Mouse (Mus musculus): ENCODE measurements around the gene Otop3. TPM values are rescaled to one million over a fixed set of nuclear protein-coding genes. Genes with fewer than 3 reads are reported as not detected.

Otop3 gene
- total and polyA plus RNA-seq, 2 experiments from 2014 or later: 1.8 to 3.7 TPM

GRCm38 (mm10) chr11:115308781-115309180 is 25.8 kb upstream of the Otop3 start:
- DNase-seq (ENCODE audit: low spot score): no peak
- Histone ChIP-seq H3K36me3 (ENCODE audit: insufficient read depth, low read length) (no peaks in the 10 kb centered on the region), H3K4me1 (ENCODE audit: insufficient read depth, low read length) (no peaks in the 10 kb centered on the region), H3K27me3 (ENCODE audit: insufficient read depth, low read length) (0 out of 2 replicates have a peak, but pooled peaks cover 4% of the 10 kb centered on the region), H3K4me3 (ENCODE audit: low read depth, low read length) (no peak overlapping the region), H3K9ac (replicated peaks; ENCODE audit: low read length, poor library complexity, severe bottlenecking) (no peak overlapping the region), H3K27ac (ENCODE audit: low read depth, low read length) (no peak overlapping the region), H3K4me2 (ENCODE audit: low read depth, low read length, poor library complexity, severe bottlenecking) (no peak overlapping the region), H3K9me3 (ENCODE audit: low read length) (no peaks in the 10 kb centered on the region)
- no peak for TF ChIP-seq CTCF (IDR thresholded peaks at IDR 0.05)
- ATAC-seq (ENCODE audit: low FRiP score): no peak
- WGBS: 74% methylated on average over 1 of the region's 1 CpGs

GRCm38 (mm10) chr11:115314249-115314648 is 20.3 kb upstream of the Otop3 start:
- TF ChIP-seq CTCF (IDR thresholded peaks at IDR 0.05): peak; percentile 44
- DNase-seq (ENCODE audit: low spot score) (peak; percentile 14), ATAC-seq (ENCODE audit: low FRiP score) (no peak)
- H3K36me3 ChIP-seq (ENCODE audit: insufficient read depth, low read length): no peaks in the 10 kb centered on the region
- H3K4me2 ChIP-seq (ENCODE audit: low read depth, low read length, poor library complexity, severe bottlenecking): no peak overlapping the region
- H3K4me3 ChIP-seq (ENCODE audit: low read depth, low read length): no peak overlapping the region
- no peak overlapping the region for H3K9ac ChIP-seq (replicated peaks; ENCODE audit: low read length, poor library complexity, severe bottlenecking)
- WGBS: 26% methylated on average over 2 of the region's 2 CpGs
- no peaks in the 10 kb centered on the region for H3K9me3 ChIP-seq (ENCODE audit: low read length)
- no peaks in the 10 kb centered on the region for H3K4me1 ChIP-seq (ENCODE audit: insufficient read depth, low read length)
- H3K27ac ChIP-seq (ENCODE audit: low read depth, low read length): no peak overlapping the region
- peaks cover 49% of the 10 kb centered on the region for H3K27me3 ChIP-seq (ENCODE audit: insufficient read depth, low read length)

GRCm38 (mm10) chr11:115317204-115317603 is 17.3 kb upstream of the Otop3 start:
- peaks cover 76% of the 10 kb centered on the region for H3K27me3 ChIP-seq (ENCODE audit: insufficient read depth, low read length)
- ATAC-seq (ENCODE audit: low FRiP score) (no peak), DNase-seq (ENCODE audit: low spot score) (no peak)
- no peaks in the 10 kb centered on the region for H3K9me3 ChIP-seq (ENCODE audit: low read length)
- H3K4me3 ChIP-seq (ENCODE audit: low read depth, low read length): no peak overlapping the region
- no peak overlapping the region for H3K4me2 ChIP-seq (ENCODE audit: low read depth, low read length, poor library complexity, severe bottlenecking)
- no peak for TF ChIP-seq CTCF (IDR thresholded peaks at IDR 0.05)
- no peak overlapping the region for H3K9ac ChIP-seq (replicated peaks; ENCODE audit: low read length, poor library complexity, severe bottlenecking)
- no peak overlapping the region for H3K27ac ChIP-seq (ENCODE audit: low read depth, low read length)
- H3K36me3 ChIP-seq (ENCODE audit: insufficient read depth, low read length): no peaks in the 10 kb centered on the region
- 57% methylated on average over 7 of the region's 7 CpGs for WGBS
- no peaks in the 10 kb centered on the region for H3K4me1 ChIP-seq (ENCODE audit: insufficient read depth, low read length)

- Histone ChIP-seq H3K27me3 (ENCODE audit: insufficient read depth, low read length) (peaks cover 86% of the 10 kb centered on the region), H3K36me3 (ENCODE audit: insufficient read depth, low read length) (no peaks in the 10 kb centered on the region), H3K4me3 (ENCODE audit: low read depth, low read length) (0 out of 2 replicates have a peak overlapping the region, but pooled peaks have one; percentile 9), H3K9ac (replicated peaks; ENCODE audit: low read length, poor library complexity, severe bottlenecking) (no peak overlapping the region), H3K27ac (ENCODE audit: low read depth, low read length) (no peak overlapping the region), H3K9me3 (ENCODE audit: low read length) (no peaks in the 10 kb centered on the region), H3K4me1 (ENCODE audit: insufficient read depth, low read length) (no peaks in the 10 kb centered on the region), H3K4me2 (ENCODE audit: low read depth, low read length, poor library complexity, severe bottlenecking) (0 out of 2 replicates have a peak overlapping the region, but pooled peaks have one; percentile 2)
- ATAC-seq (ENCODE audit: low FRiP score) (no peak), DNase-seq (ENCODE audit: low spot score) (peak; percentile 11)
- 3% methylated on average over 63 of the region's 63 CpGs for WGBS
- no peak for TF ChIP-seq CTCF (IDR thresholded peaks at IDR 0.05)
Observed at GRCm38 (mm10) chr11:115318245-115319027, 16.1 kb upstream of the Otop3 start.

- H3K4me3 ChIP-seq (ENCODE audit: low read depth, low read length): no peak overlapping the region
- WGBS: 8% methylated on average over 17 of the region's 18 CpGs
- peaks cover 79% of the 10 kb centered on the region for H3K27me3 ChIP-seq (ENCODE audit: insufficient read depth, low read length)
- H3K4me2 ChIP-seq (ENCODE audit: low read depth, low read length, poor library complexity, severe bottlenecking): no peak overlapping the region
- H3K36me3 ChIP-seq (ENCODE audit: insufficient read depth, low read length): no peaks in the 10 kb centered on the region
- no peak for ATAC-seq (ENCODE audit: low FRiP score)
- TF ChIP-seq CTCF (IDR thresholded peaks at IDR 0.05): no peak
- H3K9me3 ChIP-seq (ENCODE audit: low read length): no peaks in the 10 kb centered on the region
- H3K4me1 ChIP-seq (ENCODE audit: insufficient read depth, low read length): no peaks in the 10 kb centered on the region
- DNase-seq (ENCODE audit: low spot score): no peak
- H3K9ac ChIP-seq (replicated peaks; ENCODE audit: low read length, poor library complexity, severe bottlenecking): no peak overlapping the region
- H3K27ac ChIP-seq (ENCODE audit: low read depth, low read length): no peak overlapping the region
Observed at GRCm38 (mm10) chr11:115319704-115320383, 14.7 kb upstream of the Otop3 start.
